22 mouse cellular contexts compared by ENCODE assay signal in the genomic region with DNA sequence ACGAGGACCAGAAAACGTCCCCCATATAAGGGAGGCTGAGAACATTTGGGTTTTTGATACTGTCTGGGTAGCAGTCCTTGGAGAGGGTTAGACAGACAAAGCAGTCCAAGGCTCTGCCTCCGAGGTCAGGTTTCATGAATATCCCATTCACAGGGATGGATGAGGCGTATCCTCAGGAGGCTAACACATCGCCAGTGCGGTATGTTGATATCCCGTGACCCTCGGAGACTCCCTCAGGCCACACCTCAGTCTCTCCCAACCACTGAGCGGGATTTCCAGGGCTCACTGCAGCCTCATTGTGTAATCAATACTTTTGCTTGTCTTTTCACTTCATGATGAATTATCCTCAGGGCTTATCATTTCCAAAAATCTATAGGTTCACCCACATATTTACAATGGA.
DNase-seq lines count a peak whose midpoint lies in the region; ATAC-seq lines count a peak whose summit lies in the region.
"Had no signal": no experiment of that assay in that cellular context is flagged by ENCODE, and none has a peak within 500 bp of the region (broad histone marks: within the 10 kb centered on the region; RNA-seq: fewer than 3 reads in every experiment).

No protein-coding gene starts in this region.

- H3K4me2 ChIP-seq in hindbrain, embryonic 11.5 days (replicated peaks; ENCODE audit: low read depth, low read length) = no peak overlapping the region
- no peak overlapping the region for H3K4me2 ChIP-seq in hindbrain, embryonic 16.5 days (ENCODE audit: low read length)
- H3K4me2 ChIP-seq in midbrain, embryonic 13.5 days (replicated peaks) = no peak overlapping the region
- H3K4me2 ChIP-seq in midbrain, embryonic 14.5 days (ENCODE audit: low read length) = no peak overlapping the region
- H3K4me2 ChIP-seq in hindbrain, embryonic 14.5 days (replicated peaks) = no peak overlapping the region
- H3K4me2 ChIP-seq: embryonic facial prominence, embryonic 12.5 days; forebrain, embryonic 15.5 days; heart, embryonic 12.5 days; hindbrain, embryonic 15.5 days had no signal

- no peaks in the 10 kb centered on the region for H3K36me3 ChIP-seq in hindbrain, embryonic 11.5 days (ENCODE audit: control insufficient read depth, insufficient read depth, low read length)
- H3K36me3 ChIP-seq in hindbrain, embryonic 16.5 days (ENCODE audit: control insufficient read depth, insufficient read depth, low read length) = no peaks in the 10 kb centered on the region
- peaks cover 7% of the 10 kb centered on the region; the same call in 1 of the 2 replicates for H3K36me3 ChIP-seq in midbrain, embryonic 13.5 days
- H3K36me3 ChIP-seq in midbrain, embryonic 14.5 days (ENCODE audit: control insufficient read depth, insufficient read depth, low read length) = no peaks in the 10 kb centered on the region
- no peaks in the 10 kb centered on the region for H3K36me3 ChIP-seq in hindbrain, embryonic 14.5 days (replicated peaks; ENCODE audit: control insufficient read depth, insufficient read depth)
- H3K36me3 ChIP-seq: embryonic facial prominence, embryonic 12.5 days; forebrain, embryonic 15.5 days; G1E; heart, embryonic 12.5 days; hindbrain, embryonic 15.5 days had no signal

- no peak for DNase-seq in hindbrain, embryonic 11.5 days (ENCODE audit: low spot score)
- DNase-seq in midbrain, embryonic 14.5 days = no peak
- DNase-seq in NIH3T3 (ENCODE audit: low read depth) = peak; percentile 13
- no peak for DNase-seq in hindbrain, embryonic 14.5 days (ENCODE audit: low spot score)
- no peak for DNase-seq in kidney, adult 11 months
- DNase-seq: adrenal gland, postnatal 14 days; B cell, adult 2 months; cerebellum, adult 11-12 months; cerebellum, adult 9-10 months; cerebellum, postnatal 25 days; gastrocnemius, postnatal 10 days; heart, adult 2 months; kidney, adult 18-20 months had no signal

- WGBS in hindbrain, embryonic 11.5 days = 63% methylated on average over 9 of the region's 9 CpGs
- WGBS in hindbrain, embryonic 16.5 days = 67% methylated on average over 9 of the region's 9 CpGs
- WGBS in midbrain, embryonic 13.5 days = 69% methylated on average over 9 of the region's 9 CpGs
- WGBS in midbrain, embryonic 14.5 days = 57% methylated on average over 9 of the region's 9 CpGs
- 60% methylated on average over 9 of the region's 9 CpGs for WGBS in hindbrain, embryonic 14.5 days

- H3K27ac ChIP-seq in hindbrain, embryonic 11.5 days (ENCODE audit: low read depth, low read length) = no peak overlapping the region
- no peak overlapping the region for H3K27ac ChIP-seq in hindbrain, embryonic 16.5 days (ENCODE audit: low read depth, low read length)
- H3K27ac ChIP-seq in midbrain, embryonic 13.5 days = no peak overlapping the region
- H3K27ac ChIP-seq in midbrain, embryonic 14.5 days (replicated peaks; ENCODE audit: low read depth, low read length) = no peak overlapping the region
- H3K27ac ChIP-seq in hindbrain, embryonic 14.5 days = peak overlapping the region; percentile 11; the same call in 1 of the 2 replicates
- H3K27ac ChIP-seq: embryonic facial prominence, embryonic 12.5 days; forebrain, embryonic 15.5 days; heart, adult 2 months; hindbrain, embryonic 15.5 days had no signal

- peak; percentile 57; the same call in 1 of the 2 replicates for ATAC-seq in hindbrain, embryonic 11.5 days (ENCODE audit: low FRiP score)
- ATAC-seq in hindbrain, embryonic 16.5 days = no peak
- ATAC-seq in midbrain, embryonic 13.5 days = peak; percentile 45; the same call in 1 of the 2 replicates
- no peak for ATAC-seq in midbrain, embryonic 14.5 days (ENCODE audit: low FRiP score, low TSS enrichment)
- ATAC-seq in hindbrain, embryonic 14.5 days (ENCODE audit: low FRiP score) = no peak
- ATAC-seq: activated CD4-positive, CD25-positive, alpha-beta regulatory T cell, adult 4 months; CD4-positive, CD25-positive, alpha-beta regulatory T cell, adult 4 months; forebrain, embryonic 15.5 days had no signal

- H3K9me3 ChIP-seq in hindbrain, embryonic 11.5 days (ENCODE audit: control insufficient read depth, low read length) = no peaks in the 10 kb centered on the region
- no peaks in the 10 kb centered on the region for H3K9me3 ChIP-seq in hindbrain, embryonic 16.5 days (ENCODE audit: control insufficient read depth, low read length)
- H3K9me3 ChIP-seq in midbrain, embryonic 13.5 days = peaks cover under 1% of the 10 kb centered on the region; the same call in 1 of the 2 replicates
- H3K9me3 ChIP-seq in midbrain, embryonic 14.5 days (ENCODE audit: control insufficient read depth, low read length) = no peaks in the 10 kb centered on the region
- no peaks in the 10 kb centered on the region for H3K9me3 ChIP-seq in hindbrain, embryonic 14.5 days (ENCODE audit: control insufficient read depth, low read length)
- H3K9me3 ChIP-seq: embryonic facial prominence, embryonic 12.5 days; forebrain, embryonic 15.5 days; hindbrain, embryonic 15.5 days had no signal

- no peak overlapping the region for H3K9ac ChIP-seq in hindbrain, embryonic 11.5 days (ENCODE audit: low read depth, low read length)
- H3K9ac ChIP-seq in hindbrain, embryonic 16.5 days (ENCODE audit: low read depth, low read length) = no peak overlapping the region
- no peak overlapping the region for H3K9ac ChIP-seq in midbrain, embryonic 13.5 days (replicated peaks)
- no peak overlapping the region for H3K9ac ChIP-seq in midbrain, embryonic 14.5 days (replicated peaks; ENCODE audit: low read length)
- H3K9ac ChIP-seq in hindbrain, embryonic 14.5 days = no peak overlapping the region
- H3K9ac ChIP-seq: embryonic facial prominence, embryonic 12.5 days; forebrain, embryonic 15.5 days; heart, embryonic 12.5 days; hindbrain, embryonic 15.5 days had no signal

- no peaks in the 10 kb centered on the region for H3K27me3 ChIP-seq in hindbrain, embryonic 11.5 days (ENCODE audit: control insufficient read depth, insufficient read depth, low read length)
- H3K27me3 ChIP-seq in hindbrain, embryonic 16.5 days (replicated peaks; ENCODE audit: control insufficient read depth, insufficient read depth, low read length) = no peaks in the 10 kb centered on the region
- H3K27me3 ChIP-seq in midbrain, embryonic 13.5 days = no peaks in the 10 kb centered on the region
- H3K27me3 ChIP-seq in midbrain, embryonic 14.5 days (ENCODE audit: control insufficient read depth, insufficient read depth, low read length) = no peaks in the 10 kb centered on the region
- H3K27me3 ChIP-seq in hindbrain, embryonic 14.5 days (ENCODE audit: control insufficient read depth, insufficient read depth, low read length) = no peaks in the 10 kb centered on the region
- H3K27me3 ChIP-seq: embryonic facial prominence, embryonic 12.5 days; forebrain, embryonic 15.5 days; heart, embryonic 12.5 days; hindbrain, embryonic 15.5 days had no signal

- H3K4me1 ChIP-seq in hindbrain, embryonic 11.5 days (replicated peaks; ENCODE audit: control insufficient read depth, insufficient read depth, low read length) = no peaks in the 10 kb centered on the region
- H3K4me1 ChIP-seq in hindbrain, embryonic 16.5 days (ENCODE audit: control insufficient read depth, insufficient read depth, low read depth, low read length) = no peaks in the 10 kb centered on the region
- H3K4me1 ChIP-seq in midbrain, embryonic 13.5 days (replicated peaks) = peaks cover 12% of the 10 kb centered on the region; the same call in 1 of the 2 replicates
- 0 out of 2 replicates have a peak, but pooled peaks cover 5% of the 10 kb centered on the region for H3K4me1 ChIP-seq in midbrain, embryonic 14.5 days (ENCODE audit: control insufficient read depth, insufficient read depth, low read length)
- H3K4me1 ChIP-seq in hindbrain, embryonic 14.5 days (replicated peaks; ENCODE audit: control insufficient read depth, insufficient read depth, low read length) = no peaks in the 10 kb centered on the region; the same call in 1 of the 2 replicates
- H3K4me1 ChIP-seq: embryonic facial prominence, embryonic 12.5 days; heart, embryonic 12.5 days; hindbrain, embryonic 15.5 days had no signal

- no peak overlapping the region for H3K4me3 ChIP-seq in hindbrain, embryonic 11.5 days (ENCODE audit: low read depth, low read length)
- H3K4me3 ChIP-seq in hindbrain, embryonic 16.5 days (ENCODE audit: low read length) = no peak overlapping the region
- no peak overlapping the region for H3K4me3 ChIP-seq in midbrain, embryonic 13.5 days (replicated peaks)
- H3K4me3 ChIP-seq in midbrain, embryonic 14.5 days (replicated peaks; ENCODE audit: low read depth, low read length) = no peak overlapping the region
- no peak overlapping the region for H3K4me3 ChIP-seq in hindbrain, embryonic 14.5 days (replicated peaks; ENCODE audit: low read length)
- H3K4me3 ChIP-seq: embryonic facial prominence, embryonic 12.5 days; forebrain, embryonic 15.5 days; heart, adult 2 months; heart, embryonic 12.5 days; hindbrain, embryonic 15.5 days had no signal

Comparison
In these comparisons a context has a peak if more than half of its experiments do, and no peak if none do; other contexts are left out.
1. ATAC-seq: peak in hindbrain, embryonic 11.5 days (single experiment) and midbrain, embryonic 13.5 days (single experiment); none in hindbrain, embryonic 16.5 days (single experiment), midbrain, embryonic 14.5 days (single experiment) and hindbrain, embryonic 14.5 days (single experiment).